Mouse (Mus musculus) gastrocnemius, postnatal 4 days (tissue): ENCODE measurements around the gene Bud13. TPM values are rescaled to one million over a fixed set of nuclear protein-coding genes. Genes with fewer than 3 reads are reported as not detected.
"Not testable (repeated sequence)": the region's sequence is repeated elsewhere in the genome, so short reads cannot be mapped to it uniquely, and the experiment has no call there.

ENCODE experiments used
- DNase-seq, 2 experiments: peaks; one replicate each; pipeline ENCODE4 v3.0.0; 2021 to 2022; ENCODE audit warnings: low spot score in 2 of 2, mixed read lengths in 2 of 2
- total RNA-seq, 2 experiments: library from RNA; stranded (reverse); gene quantifications; 2 replicates each; pipeline ENCODE4 v1.2.3; 2021

Bud13 gene
- total RNA-seq, 2 experiments from 2014 or later, result 12.9 to 13.7 TPM

GRCm38 (mm10) chr9:46274494-46274893 lies 8.3 kb upstream of the Bud13 start:
- no peak for DNase-seq

GRCm38 (mm10) chr9:46298381-46298780 lies 15.6 kb downstream of the Bud13 start:
- no peak for DNase-seq

DNA sequence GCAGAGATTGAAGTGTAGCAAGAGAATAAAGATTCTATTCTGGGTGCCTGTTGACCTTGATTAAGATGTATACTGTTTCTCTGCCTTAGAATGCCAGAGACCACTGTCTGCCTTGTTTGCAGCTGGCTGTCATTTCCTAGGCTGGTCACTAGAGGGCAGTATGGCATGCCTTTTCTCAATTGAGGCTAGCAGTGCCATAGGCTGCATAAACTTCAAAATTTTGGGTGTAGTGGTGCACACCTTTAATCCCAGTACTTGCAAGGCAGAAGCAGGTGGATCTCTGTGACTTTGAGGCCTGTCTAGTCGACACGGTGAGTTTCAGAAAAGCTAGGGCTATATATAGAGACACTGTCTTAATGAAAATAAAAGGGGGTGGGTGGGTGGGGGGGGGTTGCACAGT lies 19.3 kb downstream of the Bud13 start:
- DNase-seq, result peak in 1 of 2 experiments; percentile 37

DNA sequence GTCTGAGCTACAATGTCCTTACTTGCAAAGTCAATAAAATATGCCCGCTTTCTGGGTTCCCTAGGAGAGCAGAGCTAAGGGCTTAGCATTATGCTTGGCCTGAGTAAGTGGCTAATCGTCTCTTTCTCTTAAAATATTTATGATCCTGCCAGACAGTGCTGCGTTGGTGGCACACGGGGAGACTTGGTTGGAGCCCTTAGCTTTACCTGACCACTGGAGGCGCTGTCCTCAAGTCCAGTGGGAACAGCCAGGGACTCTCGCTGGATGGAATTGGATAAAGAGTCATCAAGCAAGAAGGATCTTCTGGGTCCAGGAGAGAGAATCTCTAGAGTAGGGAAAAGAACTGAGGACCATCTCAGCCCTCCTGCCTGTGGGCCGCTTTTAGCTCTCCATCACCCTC lies 26.3 kb downstream of the Bud13 start:
- DNase-seq, result no peak

GRCm38 (mm10) chr9:46314507-46314906 lies 31.7 kb downstream of the Bud13 start:
- DNase-seq, result peak in 1 of 2 experiments; percentile 59

DNA sequence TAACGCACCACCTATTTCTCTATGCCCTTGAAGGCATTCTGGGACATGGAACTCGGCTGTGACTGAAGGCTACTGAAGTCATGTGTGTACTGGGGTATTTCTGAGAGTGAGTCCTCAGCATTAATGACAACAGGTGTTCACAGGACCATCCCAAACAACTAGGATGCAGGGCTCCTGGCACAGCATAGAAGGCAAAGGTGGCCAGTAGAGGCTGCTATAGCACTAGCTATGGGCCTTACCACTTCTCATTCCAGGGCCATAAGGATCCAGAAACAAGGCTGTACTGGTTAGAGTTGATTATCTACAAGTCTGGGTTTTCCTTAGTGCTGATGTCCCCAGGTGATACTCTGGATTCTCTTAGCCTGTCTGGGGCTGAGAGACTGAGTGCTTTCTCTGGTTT lies 32.1 kb downstream of the Bud13 start:
- no peak for DNase-seq

- DNase-seq, result no peak
Measured at GRCm38 (mm10) chr9:46315807-46316365, 33.1 kb downstream of the Bud13 start.

DNA sequence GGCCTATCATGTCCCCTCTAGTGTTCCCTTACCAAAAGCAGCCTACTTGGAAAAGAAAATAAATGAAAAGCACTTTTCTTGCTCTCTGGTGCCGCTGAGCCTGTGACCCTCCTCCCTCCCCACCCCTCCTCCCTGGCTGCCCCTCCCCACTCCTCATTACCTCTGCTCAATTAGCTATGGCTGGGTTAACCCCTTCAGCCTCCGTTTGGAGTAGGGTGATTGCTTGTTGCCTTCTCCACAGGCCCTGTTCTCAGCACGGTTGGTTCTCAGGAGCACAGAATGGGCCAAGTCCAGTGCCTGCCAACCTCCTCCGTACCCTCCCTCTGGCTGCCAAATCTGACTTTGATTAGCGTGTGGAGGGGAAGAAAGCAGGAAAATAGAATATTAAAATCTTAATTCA lies 33.6 kb downstream of the Bud13 start:
- DNase-seq, result no peak

DNA sequence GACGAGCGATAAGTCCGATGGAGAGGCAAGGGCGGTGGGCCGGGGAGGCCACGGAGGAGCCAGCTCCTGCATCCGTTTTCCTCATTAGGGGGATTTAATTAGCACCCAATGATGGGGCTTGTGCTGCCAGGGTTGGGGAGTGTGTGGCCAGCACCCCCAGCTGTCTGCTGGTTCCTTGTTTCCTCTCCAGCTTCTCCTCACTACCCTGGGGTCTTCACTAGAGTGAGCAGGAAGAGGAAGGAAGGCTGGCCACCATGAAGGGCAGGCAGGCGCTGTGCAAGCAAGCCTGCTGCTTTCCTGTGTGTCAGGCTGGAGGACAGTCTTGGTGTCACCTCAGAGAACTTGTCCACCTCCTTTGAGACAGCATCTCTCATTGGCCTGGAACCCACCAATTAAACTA lies 34.1 kb downstream of the Bud13 start:
- DNase-seq, result no peak

- DNase-seq, result no peak
Measured at GRCm38 (mm10) chr9:46317957-46318356, 35.1 kb downstream of the Bud13 start.

GRCm38 (mm10) chr9:46319886-46320285 lies 37.1 kb downstream of the Bud13 start, which contains the start of gene 4931429L15Rik:
Gene 4931429L15Rik, minus strand, starts transcription at chr9:46319986.
- not testable (repeated sequence) for DNase-seq

- peak in 1 of 2 experiments; percentile 11 for DNase-seq
Measured at GRCm38 (mm10) chr9:46320461-46320860, 37.7 kb downstream of the Bud13 start.

GRCm38 (mm10) chr9:46326694-46327405 lies 44.0 kb downstream of the Bud13 start:
- DNase-seq, result no peak

GRCm38 (mm10) chr9:46327706-46328571 lies 45.1 kb downstream of the Bud13 start:
- peak in 1 of 2 experiments; percentile 11 for DNase-seq

- peak; percentile 16 to 37 for DNase-seq
Measured at GRCm38 (mm10) chr9:46328572-46329249, 45.9 kb downstream of the Bud13 start.

DNA sequence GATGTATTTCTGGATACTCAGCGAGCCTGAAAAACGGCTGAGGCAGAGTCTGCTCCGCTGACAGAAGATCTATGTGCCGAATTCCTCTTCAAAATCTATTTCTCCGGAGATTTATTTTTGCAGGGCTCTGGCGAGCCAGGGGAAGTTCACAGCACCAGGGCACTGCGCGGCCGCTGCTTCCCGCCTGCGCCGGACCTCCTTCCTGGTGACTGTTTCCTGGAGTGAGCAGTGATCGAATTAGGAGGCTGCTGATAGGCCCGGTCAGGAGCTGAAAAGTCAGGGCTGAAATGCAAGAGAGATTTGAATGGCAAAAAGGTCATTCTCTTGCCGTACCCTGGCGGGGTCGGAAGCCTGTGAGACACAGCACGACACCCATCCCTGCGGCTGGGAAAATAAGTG lies 46.4 kb downstream of the Bud13 start:
- DNase-seq, result peak; percentile 19 to 27

- DNase-seq, result no peak
Measured at GRCm38 (mm10) chr9:46329801-46330585, 47.2 kb downstream of the Bud13 start.

GRCm38 (mm10) chr9:46330586-46330895 lies 47.7 kb downstream of the Bud13 start:
- no peak for DNase-seq

GRCm38 (mm10) chr9:46331301-46331700 lies 48.5 kb downstream of the Bud13 start:
- DNase-seq, result no peak

- DNase-seq, result peak in 1 of 2 experiments; percentile 13
Measured at GRCm38 (mm10) chr9:46334471-46335025, 51.7 kb downstream of the Bud13 start.
